Mouse (Mus musculus): ENCODE results near the gene Ngly1. TPM values are rescaled to one million over a fixed set of nuclear protein-coding genes. Genes with fewer than 3 reads are reported as not detected.

Gene Ngly1
- total RNA-seq, 2 experiments from 2014 or later: 31.2 to 31.8 TPM

- no peak for DNase-seq (ENCODE audit: low spot score in 2 of 2)
- intact Hi-C loops (cut with DNase I): no loop called here
Observed at GRCm38 (mm10) chr14:16319818-16320217, 70.7 kb downstream of the Ngly1 start.

- no peak for DNase-seq (ENCODE audit: low spot score in 2 of 2)
- intact Hi-C loops (cut with DNase I): no loop called here
Observed at GRCm38 (mm10) chr14:16324394-16324793, 75.3 kb downstream of the Ngly1 start.

GRCm38 (mm10) chr14:16325208-16325607 lies 76.1 kb downstream of the Ngly1 start:
- intact Hi-C loops (cut with DNase I): no loop called here

GRCm38 (mm10) chr14:16328531-16328930 lies 79.5 kb downstream of the Ngly1 start:
- intact Hi-C loops (cut with DNase I): no loop called here
- DNase-seq (ENCODE audit: low spot score in 2 of 2): peak in 1 of 2 experiments; percentile 12

More at GRCm38 (mm10) chr14:16325208-16325607, 76.1 kb downstream of the Ngly1 start:
- DNase-seq (ENCODE audit: low spot score in 2 of 2): no peak

GRCm38 (mm10) chr14:16328959-16329480 lies 79.9 kb downstream of the Ngly1 start:
- intact Hi-C loops (cut with DNase I): no loop called here

GRCm38 (mm10) chr14:16329756-16330155 lies 80.7 kb downstream of the Ngly1 start:
- intact Hi-C loops (cut with DNase I): no loop called here
- DNase-seq (ENCODE audit: low spot score in 2 of 2): no peak

More at GRCm38 (mm10) chr14:16328959-16329480, 79.9 kb downstream of the Ngly1 start:
- DNase-seq (ENCODE audit: low spot score in 2 of 2): no peak

GRCm38 (mm10) chr14:16334260-16334659 lies 85.2 kb downstream of the Ngly1 start:
- no peak for DNase-seq (ENCODE audit: low spot score in 2 of 2)
- intact Hi-C loops (cut with DNase I): no loop called here

- intact Hi-C loops (cut with DNase I): no loop called here
Observed at GRCm38 (mm10) chr14:16335835-16336417, 86.8 kb downstream of the Ngly1 start.

GRCm38 (mm10) chr14:16347505-16347904 lies 98.4 kb downstream of the Ngly1 start:
- intact Hi-C loops (cut with DNase I): no loop called here
- no peak for DNase-seq (ENCODE audit: low spot score in 2 of 2)

More at GRCm38 (mm10) chr14:16335835-16336417, 86.8 kb downstream of the Ngly1 start:
- DNase-seq (ENCODE audit: low spot score in 2 of 2): no peak

- DNase-seq (ENCODE audit: low spot score in 2 of 2): no peak
- intact Hi-C loops (cut with DNase I): no loop called here
Observed at GRCm38 (mm10) chr14:16359704-16360103, 110.6 kb downstream of the Ngly1 start.

Other genes starting within 250 kb of the Ngly1 start
- gene Oxsm, start 528 bp downstream of the Ngly1 start, total RNA-seq (2021): 10 to 100 TPM; 10.9 to 11.2 TPM
- gene Top2b, start 115.9 kb downstream of the Ngly1 start, total RNA-seq (2021): 100 to 1,000 TPM; 105 to 110 TPM

Data from left cerebral cortex, postnatal 25 days (tissue).